Mouse (Mus musculus) small intestine, adult 2 months (tissue): ENCODE measurements around the gene Thada.

Experiments
- CTCF ChIP-seq: fragments of 200-500 bp; IDR thresholded peaks from 2 replicates; pipeline ENCODE4 v1.5.1; 2012; ENCODE audit warnings: low read depth, mild to moderate bottlenecking, control low read depth, inconsistent platforms, low read length, moderate library complexity, mixed read lengths; ENCODE audit not compliant: insufficient replicate concordance, insufficient read length; ENCODE audit errors: extremely low read depth
- POLR2A ChIP-seq: fragments of 200-500 bp; IDR thresholded peaks from 2 replicates; pipeline ENCODE4 v1.6.1; 2012; ENCODE audit warnings: low read depth, mild to moderate bottlenecking, control low read depth, inconsistent platforms, low read length, moderate library complexity

DNA sequence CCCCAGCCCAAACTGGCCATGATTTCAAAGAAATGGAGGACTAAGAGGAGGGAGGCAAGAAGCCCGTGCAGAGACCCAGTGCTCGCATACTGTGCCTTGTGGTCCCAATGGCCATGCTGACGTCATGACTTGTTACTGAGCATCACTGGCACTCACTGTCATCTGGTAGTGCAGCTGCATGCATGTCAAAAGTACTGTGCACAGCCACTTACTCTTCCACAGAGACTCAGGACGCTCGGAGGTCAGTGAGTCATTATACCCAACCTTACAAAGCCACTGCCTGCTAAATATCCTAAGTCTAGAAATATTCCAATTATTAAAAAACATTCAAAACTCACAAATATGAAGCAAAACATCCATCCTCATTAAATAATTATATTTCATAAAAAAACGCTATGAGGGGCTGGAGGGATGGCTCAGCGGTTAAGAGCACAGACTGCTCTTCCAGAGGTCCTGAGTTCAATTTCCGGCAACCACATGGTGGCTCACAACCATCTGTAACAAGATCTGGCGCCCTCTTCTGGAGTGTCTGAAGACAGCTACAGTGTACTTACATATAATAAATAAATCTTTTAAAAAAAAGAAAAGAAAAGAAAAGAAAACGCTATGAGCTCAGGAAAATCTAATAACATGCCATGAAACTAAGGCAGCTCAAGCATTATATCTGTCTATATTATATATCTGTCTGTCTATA, 106.9 kb downstream of the Thada start:
- TF ChIP-seq POLR2A, result no peak
- TF ChIP-seq CTCF, result no peak
